Mouse (Mus musculus) erythroblast, embryonic 14.5 days (primary cell): ENCODE measurements around the gene Cep295nl. TPM values are rescaled to one million over a fixed set of nuclear protein-coding genes. Genes with fewer than 3 reads are reported as not detected.

Source experiments
- H3K27me3 ChIP-seq: 2 replicates; pipeline ENCODE4 v1.6.1; 2012; ENCODE audit warnings: inconsistent platforms; ENCODE audit not compliant: control insufficient read depth
- H3K36me3 ChIP-seq: 2 replicates; pipeline ENCODE4 v1.6.1; 2012; ENCODE audit warnings: mild to moderate bottlenecking, inconsistent platforms; ENCODE audit not compliant: control insufficient read depth
- H3K4me1 ChIP-seq: 2 replicates; pipeline ENCODE4 v1.6.1; 2012; ENCODE audit warnings: inconsistent platforms; ENCODE audit not compliant: control insufficient read depth
- H3K4me3 ChIP-seq: replicated peaks from 2 replicates; pipeline ENCODE3; 2012; ENCODE audit warnings: moderate library complexity, mild to moderate bottlenecking, inconsistent platforms
- H3K9me3 ChIP-seq: 2 replicates; pipeline ENCODE4 v1.6.1; 2012; ENCODE audit warnings: low read length, inconsistent platforms, mixed read lengths; ENCODE audit not compliant: control insufficient read depth
- GATA1 ChIP-seq: IDR thresholded peaks from 2 replicates; pipeline ENCODE4 v1.6.1; 2012; ENCODE audit warnings: low read length, inconsistent platforms, mixed read lengths
- TAL1 ChIP-seq: IDR thresholded peaks from 3 replicates; pipeline ENCODE4 v1.6.1; 2012; ENCODE audit warnings: low read length, inconsistent platforms, mixed read lengths
- polyA plus RNA-seq: library from polyadenylated mRNA; stranded (reverse); fragments of >175 nt; gene quantifications from 2 replicates; pipeline ENCODE4 v1.2.3, GENCODE M21; 2012

Gene Cep295nl
- polyA plus RNA-seq, 1 experiment, result not detected

DNA sequence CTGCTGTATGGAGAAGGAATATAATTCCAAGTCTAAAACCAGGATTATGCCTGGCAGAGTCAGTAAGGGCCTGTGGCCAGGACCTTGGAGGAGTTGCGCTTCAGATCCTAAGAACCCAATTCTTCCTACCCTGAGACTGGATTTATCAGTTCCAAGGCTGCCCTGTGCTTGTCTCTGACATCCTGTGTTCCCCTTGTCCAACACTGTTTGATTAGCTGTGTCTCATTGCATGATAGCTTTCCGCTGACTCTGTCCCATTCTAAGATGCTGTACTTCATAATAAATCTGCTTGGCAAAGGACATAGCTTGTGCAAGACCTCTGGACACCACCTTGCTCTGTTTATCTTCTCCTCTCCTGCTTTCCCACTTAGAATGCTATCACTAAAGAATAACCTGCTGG lies 5.1 kb upstream of the Cep295nl start:
- TF ChIP-seq GATA1, result no peak
- no peak for TF ChIP-seq TAL1
- Histone ChIP-seq H3K4me3 (no peak overlapping the region), H3K9me3 (no peaks in the 10 kb centered on the region), H3K27me3 (no peaks in the 10 kb centered on the region), H3K4me1 (0 out of 2 replicates have a peak, but pooled peaks cover 1% of the 10 kb centered on the region), H3K36me3 (no peaks in the 10 kb centered on the region)

DNA sequence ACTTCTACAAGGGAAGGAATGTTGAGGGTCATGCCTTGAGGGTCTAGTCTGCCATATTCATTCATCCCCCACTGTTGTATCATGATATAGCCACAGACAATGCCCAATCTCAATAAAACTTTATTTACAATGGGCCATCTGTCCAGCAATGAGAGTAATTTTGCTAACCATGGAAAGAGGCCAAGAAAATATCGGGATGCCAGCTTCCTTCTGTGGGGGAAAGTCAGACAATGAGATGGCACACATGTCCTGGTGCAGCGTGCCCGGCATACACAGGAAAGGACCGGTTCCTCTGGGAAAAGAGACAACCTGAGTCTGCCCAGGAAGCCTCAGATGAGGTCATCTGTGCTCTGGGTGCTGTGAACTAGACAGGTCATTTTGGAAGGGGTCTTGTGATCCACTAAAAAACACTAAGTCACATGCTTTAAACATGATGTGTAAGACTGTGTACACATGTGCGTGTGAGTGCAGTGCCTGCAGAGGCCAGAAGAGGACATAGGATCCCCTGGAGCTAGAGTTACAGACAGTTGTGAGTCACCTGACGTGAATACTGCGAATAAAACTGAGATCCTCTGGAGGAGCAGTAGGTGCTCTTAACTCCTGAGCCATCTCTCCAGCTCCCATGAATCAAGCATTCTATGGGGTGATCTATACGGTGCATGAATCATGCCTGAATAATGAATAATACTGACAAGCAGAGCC lies 4.2 kb upstream of the Cep295nl start:
- no peaks in the 10 kb centered on the region for H3K27me3 ChIP-seq
- H3K9me3 ChIP-seq, result no peaks in the 10 kb centered on the region
- no peak overlapping the region for H3K4me3 ChIP-seq
- 0 out of 2 replicates have a peak, but pooled peaks cover 1% of the 10 kb centered on the region for H3K4me1 ChIP-seq
- no peaks in the 10 kb centered on the region for H3K36me3 ChIP-seq
- TF ChIP-seq GATA1, result no peak
- no peak for TF ChIP-seq TAL1

DNA sequence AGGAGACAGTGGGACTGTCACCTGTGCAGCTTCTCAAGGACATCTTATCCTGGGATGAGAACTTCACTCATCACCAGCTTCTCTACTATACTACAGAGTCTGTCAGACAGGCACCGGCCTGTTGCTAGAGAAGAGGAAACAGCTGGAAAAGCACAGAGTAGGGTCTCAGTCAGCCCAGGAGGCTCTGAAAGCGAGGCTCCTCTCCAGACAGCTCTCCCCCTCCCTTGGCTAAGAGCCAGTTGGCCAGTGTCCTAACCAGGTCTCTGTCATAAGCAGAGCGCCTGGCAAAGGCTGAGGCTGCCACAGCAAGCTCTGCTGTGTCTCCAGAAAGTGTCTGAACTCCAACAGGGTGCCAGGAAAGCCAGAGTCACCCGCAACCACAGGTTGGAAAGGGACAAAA lies 3.4 kb upstream of the Cep295nl start:
- Histone ChIP-seq H3K36me3 (no peaks in the 10 kb centered on the region), H3K4me1 (0 out of 2 replicates have a peak, but pooled peaks cover 1% of the 10 kb centered on the region), H3K27me3 (no peaks in the 10 kb centered on the region), H3K9me3 (no peaks in the 10 kb centered on the region), H3K4me3 (no peak overlapping the region)
- TF ChIP-seq TAL1 (no peak), GATA1 (no peak)

DNA sequence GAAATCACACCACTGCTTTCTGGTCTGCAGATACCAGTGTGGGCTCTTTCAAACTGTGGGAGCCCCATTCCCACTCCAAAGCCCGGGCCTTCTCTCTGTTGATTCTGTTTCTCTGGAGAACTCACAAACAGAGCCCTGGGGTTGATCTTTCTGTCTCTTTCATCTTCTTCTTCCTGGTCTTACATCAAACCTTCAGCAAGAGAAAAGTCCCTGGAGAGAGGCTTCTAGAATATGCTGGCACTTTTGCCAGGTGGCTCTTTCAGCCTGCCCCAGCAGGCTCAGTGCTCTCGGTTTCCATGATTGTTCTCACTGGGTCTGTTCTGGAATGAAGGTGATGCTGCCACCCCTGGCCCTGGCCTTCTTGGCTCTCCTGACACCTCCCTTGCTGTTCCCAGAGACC lies 1.3 kb upstream of the Cep295nl start:
- Histone ChIP-seq H3K9me3 (no peaks in the 10 kb centered on the region), H3K4me3 (no peak overlapping the region), H3K4me1 (no peaks in the 10 kb centered on the region), H3K27me3 (no peaks in the 10 kb centered on the region), H3K36me3 (no peaks in the 10 kb centered on the region)
- no peak for TF ChIP-seq GATA1
- no peak for TF ChIP-seq TAL1

DNA sequence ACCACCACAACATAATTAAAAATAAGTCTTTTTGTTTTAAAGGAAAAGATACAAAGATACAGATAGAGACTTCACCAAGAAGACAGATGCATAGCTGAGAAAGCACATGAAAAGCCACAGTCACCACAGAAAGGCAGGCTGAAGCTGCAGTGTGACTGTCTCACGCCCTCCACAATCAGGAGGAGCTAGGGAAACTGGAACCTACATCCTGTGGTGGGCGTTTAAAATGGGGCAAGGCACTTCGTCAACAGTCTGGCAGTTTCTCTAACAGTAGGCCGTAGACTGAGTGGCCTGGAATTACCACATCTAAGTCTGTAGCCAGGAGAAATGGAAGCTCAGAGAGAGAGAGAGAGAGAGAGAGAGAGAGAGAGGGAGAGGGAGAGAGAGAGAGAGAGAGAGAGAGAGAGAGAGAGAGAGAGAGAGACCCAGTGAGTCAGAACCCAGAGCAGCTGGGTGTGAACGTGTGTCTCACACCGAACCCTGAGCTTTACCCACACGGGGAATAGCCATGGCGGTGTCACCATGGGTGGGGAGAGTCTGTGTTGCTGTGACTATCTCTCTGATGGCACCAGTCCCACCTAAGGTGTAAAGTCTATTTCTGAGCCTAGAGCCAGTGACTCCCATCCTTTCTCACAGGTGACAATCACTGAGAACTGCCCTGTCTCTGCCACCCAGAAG lies 4.7 kb downstream of the Cep295nl start:
- Histone ChIP-seq H3K9me3 (no peaks in the 10 kb centered on the region; the same call in 1 of the 2 replicates), H3K27me3 (no peaks in the 10 kb centered on the region)
- TF ChIP-seq GATA1 (no peak), TAL1 (no peak)

DNA sequence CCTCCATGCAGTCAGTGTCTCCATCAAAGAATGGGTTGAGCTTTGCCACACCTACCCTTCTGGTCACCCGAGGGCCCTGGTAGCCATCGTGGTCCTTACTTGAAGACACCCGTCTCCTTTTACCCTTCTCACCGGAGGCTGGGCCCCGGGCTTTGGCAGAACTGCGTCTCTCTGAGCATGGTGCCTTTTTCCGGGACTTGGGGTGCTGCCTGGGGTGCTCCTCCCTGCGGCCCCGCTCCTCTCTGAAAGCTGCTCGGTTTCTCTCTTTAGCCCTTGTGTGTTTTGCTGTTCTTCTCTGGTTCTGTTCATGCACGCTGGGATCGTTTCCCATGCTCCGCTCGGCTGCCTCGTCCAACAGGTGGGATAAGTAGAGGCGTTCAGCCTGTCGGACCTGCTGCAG lies 8.9 kb downstream of the Cep295nl start:
- no peaks in the 10 kb centered on the region for H3K27me3 ChIP-seq
- H3K9me3 ChIP-seq, result no peaks in the 10 kb centered on the region; the same call in none of the 2 replicates
- TF ChIP-seq GATA1 (no peak), TAL1 (no peak)
- no peaks in the 10 kb centered on the region for H3K4me1 ChIP-seq
- H3K36me3 ChIP-seq, result no peaks in the 10 kb centered on the region
- no peak overlapping the region for H3K4me3 ChIP-seq

More for the DNA sequence above, 4.7 kb downstream of the Cep295nl start:
- Histone ChIP-seq H3K4me1 (no peaks in the 10 kb centered on the region), H3K4me3 (no peak overlapping the region), H3K36me3 (no peaks in the 10 kb centered on the region)

DNA sequence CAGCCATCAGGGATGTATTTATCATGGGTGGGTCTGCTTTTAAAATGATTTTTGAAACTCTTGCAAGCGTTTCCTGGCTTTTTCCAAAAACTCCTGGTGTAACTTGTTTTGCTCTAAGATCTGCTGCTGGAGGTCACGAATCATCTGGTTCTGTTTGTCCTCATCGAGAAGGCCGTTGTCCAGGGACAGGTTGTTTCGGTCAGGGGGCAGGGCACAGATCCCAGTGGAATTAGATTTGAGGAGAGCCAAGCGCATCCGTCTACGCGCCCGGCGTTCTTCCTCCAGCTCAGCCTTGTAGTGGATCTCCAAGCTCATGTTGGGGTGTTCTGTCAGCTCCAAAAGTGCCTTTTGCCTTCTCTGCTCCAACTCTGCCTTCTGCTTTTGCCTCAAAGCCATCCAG lies 9.9 kb downstream of the Cep295nl start:
- Histone ChIP-seq H3K27me3 (no peaks in the 10 kb centered on the region), H3K4me1 (no peaks in the 10 kb centered on the region), H3K9me3 (no peaks in the 10 kb centered on the region; the same call in none of the 2 replicates), H3K36me3 (no peaks in the 10 kb centered on the region), H3K4me3 (no peak overlapping the region)
- TF ChIP-seq TAL1 (no peak), GATA1 (no peak)

DNA sequence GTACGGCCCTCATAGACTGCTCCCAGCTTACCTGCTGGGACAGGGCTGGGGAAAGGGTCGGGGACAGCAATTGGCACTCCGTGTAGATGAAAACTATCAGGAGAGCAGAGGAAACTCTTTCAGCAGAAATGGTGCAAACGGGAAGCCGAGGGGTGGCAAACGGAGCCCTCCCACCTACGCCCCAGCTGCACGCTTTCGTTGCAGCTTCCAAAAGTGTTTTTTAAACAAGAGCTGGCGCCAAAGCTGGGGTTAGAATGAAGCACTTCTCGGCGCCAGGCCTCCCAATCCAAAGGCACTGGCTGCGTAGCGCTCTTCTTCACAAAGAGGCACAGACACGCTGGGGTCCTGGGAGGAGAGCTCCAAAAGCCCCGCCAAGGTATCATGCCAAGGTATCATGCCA lies 11.5 kb downstream of the Cep295nl start:
- Histone ChIP-seq H3K36me3 (no peaks in the 10 kb centered on the region), H3K27me3 (no peaks in the 10 kb centered on the region), H3K4me1 (no peaks in the 10 kb centered on the region), H3K4me3 (no peak overlapping the region), H3K9me3 (no peaks in the 10 kb centered on the region; the same call in none of the 2 replicates)
- TF ChIP-seq GATA1, result no peak
- no peak for TF ChIP-seq TAL1

DNA sequence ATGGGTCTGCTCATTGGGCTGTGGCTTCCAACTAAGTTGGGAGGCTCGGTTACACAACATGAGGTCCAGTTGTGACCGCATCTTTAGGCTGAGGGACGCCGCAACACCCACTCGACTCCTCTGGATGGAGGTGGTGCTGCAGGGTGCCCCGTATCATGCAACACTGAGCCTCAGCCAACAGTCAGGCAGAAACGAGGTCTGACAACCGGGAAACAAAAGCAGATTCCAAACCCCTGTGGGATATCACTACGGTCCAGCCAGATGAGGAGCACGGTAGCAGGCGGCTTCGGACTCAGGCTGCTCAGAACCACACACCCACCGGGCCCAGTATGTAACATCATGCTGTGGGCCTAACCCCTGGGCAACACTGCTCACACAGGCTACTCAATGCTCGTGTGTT lies 11.9 kb downstream of the Cep295nl start:
- TF ChIP-seq TAL1 (no peak), GATA1 (no peak)
- Histone ChIP-seq H3K4me1 (no peaks in the 10 kb centered on the region), H3K27me3 (no peaks in the 10 kb centered on the region), H3K4me3 (no peak overlapping the region), H3K9me3 (no peaks in the 10 kb centered on the region; the same call in none of the 2 replicates), H3K36me3 (no peaks in the 10 kb centered on the region)
